21 mouse cellular contexts compared by ENCODE assay signal in the genomic region with DNA sequence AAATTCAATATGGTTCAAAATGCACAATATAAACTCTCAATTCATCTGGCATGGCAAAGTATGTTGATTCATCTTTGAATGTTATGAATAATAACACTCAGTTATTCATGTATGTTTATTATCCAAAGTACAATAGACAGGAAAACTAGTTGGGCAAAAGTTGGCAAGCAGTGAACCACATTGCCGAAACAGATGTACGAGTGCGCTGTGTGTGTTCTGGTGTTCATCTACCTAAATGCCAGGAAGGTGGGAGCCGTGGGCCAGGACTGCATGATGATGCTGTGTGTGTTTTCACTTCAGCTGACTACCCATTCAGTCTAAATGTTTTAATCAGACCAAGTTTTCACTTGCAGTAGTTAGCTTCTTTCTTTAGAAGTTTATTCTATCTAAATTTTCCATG.
DNase-seq lines count a peak whose midpoint lies in the region; ATAC-seq lines count a peak whose summit lies in the region.
"Had no signal": no experiment of that assay in that cellular context is flagged by ENCODE, and none has a peak within 500 bp of the region (broad histone marks: within the 10 kb centered on the region; RNA-seq: fewer than 3 reads in every experiment).

No protein-coding gene starts in this region.

- no peak overlapping the region for H3K9ac ChIP-seq in hindbrain, embryonic 14.5 days
- no peak overlapping the region for H3K9ac ChIP-seq in hindbrain, embryonic 13.5 days
- H3K9ac ChIP-seq in midbrain, embryonic 14.5 days (replicated peaks; ENCODE audit: low read length): no peak overlapping the region
- no peak overlapping the region for H3K9ac ChIP-seq in midbrain, embryonic 16.5 days (ENCODE audit: low read depth, low read length)
- H3K9ac ChIP-seq: embryonic facial prominence, embryonic 12.5 days; heart, embryonic 13.5 days; kidney, embryonic 15.5 days; liver, embryonic 12.5 days; liver, postnatal 0 days; neural tube, embryonic 15.5 days; stomach, embryonic 15.5 days had no signal

- no peak overlapping the region for H3K4me3 ChIP-seq in hindbrain, embryonic 14.5 days (replicated peaks; ENCODE audit: low read length)
- no peak overlapping the region for H3K4me3 ChIP-seq in hindbrain, embryonic 13.5 days
- H3K4me3 ChIP-seq in midbrain, embryonic 14.5 days (replicated peaks; ENCODE audit: low read depth, low read length): no peak overlapping the region
- H3K4me3 ChIP-seq in midbrain, embryonic 16.5 days (ENCODE audit: low read depth, low read length): no peak overlapping the region
- H3K4me3 ChIP-seq: embryonic facial prominence, embryonic 12.5 days; heart, embryonic 13.5 days; kidney, embryonic 15.5 days; layer of hippocampus, adult 2 months; liver, embryonic 12.5 days; neural tube, embryonic 15.5 days; stomach, embryonic 15.5 days had no signal

- peak overlapping the region; percentile 18; the same call in 1 of the 2 replicates for H3K4me2 ChIP-seq in hindbrain, embryonic 14.5 days (replicated peaks)
- no peak overlapping the region for H3K4me2 ChIP-seq in hindbrain, embryonic 13.5 days
- peak overlapping the region; percentile 36; the same call in 1 of the 2 replicates for H3K4me2 ChIP-seq in midbrain, embryonic 14.5 days (ENCODE audit: low read length)
- H3K4me2 ChIP-seq in midbrain, embryonic 16.5 days (ENCODE audit: low read length): no peak overlapping the region
- H3K4me2 ChIP-seq: embryonic facial prominence, embryonic 12.5 days; kidney, embryonic 15.5 days; liver, embryonic 12.5 days; stomach, embryonic 15.5 days had no signal

- DNase-seq in embryo, embryonic 10 days (ENCODE audit: low spot score): peak; percentile 7
- DNase-seq in embryo, embryonic 9.5 days (ENCODE audit: extremely low spot score): no peak
- no peak for DNase-seq in hindbrain, embryonic 14.5 days (ENCODE audit: low spot score)
- peak; percentile 23 for DNase-seq in midbrain, embryonic 14.5 days
- DNase-seq in retina, embryonic 14.5 days (ENCODE audit: low spot score): peak; percentile 50
- no peak for DNase-seq in ovary, adult 18-20 months (ENCODE audit: low spot score)
- DNase-seq: gastrocnemius, postnatal 10 days; kidney, adult 18-20 months; kidney, postnatal 25 days; liver, postnatal 0 days; thymus, postnatal 14 days had no signal

- H3K27me3 ChIP-seq in hindbrain, embryonic 14.5 days (ENCODE audit: control insufficient read depth, insufficient read depth, low read length): no peaks in the 10 kb centered on the region
- no peaks in the 10 kb centered on the region for H3K27me3 ChIP-seq in hindbrain, embryonic 13.5 days
- peaks cover 8% of the 10 kb centered on the region; the same call in 1 of the 2 replicates for H3K27me3 ChIP-seq in midbrain, embryonic 14.5 days (ENCODE audit: control insufficient read depth, insufficient read depth, low read length)
- no peaks in the 10 kb centered on the region for H3K27me3 ChIP-seq in midbrain, embryonic 16.5 days (ENCODE audit: control insufficient read depth, insufficient read depth, low read depth, low read length)
- H3K27me3 ChIP-seq: embryonic facial prominence, embryonic 12.5 days; heart, embryonic 13.5 days; kidney, embryonic 15.5 days; liver, embryonic 12.5 days; neural tube, embryonic 15.5 days; Patski; stomach, embryonic 15.5 days had no signal

- H3K9me3 ChIP-seq in hindbrain, embryonic 14.5 days (ENCODE audit: control insufficient read depth, low read length): no peaks in the 10 kb centered on the region
- H3K9me3 ChIP-seq in hindbrain, embryonic 13.5 days: no peaks in the 10 kb centered on the region
- no peaks in the 10 kb centered on the region for H3K9me3 ChIP-seq in midbrain, embryonic 14.5 days (ENCODE audit: control insufficient read depth, low read length)
- H3K9me3 ChIP-seq in midbrain, embryonic 16.5 days (replicated peaks; ENCODE audit: control insufficient read depth, low read length, poor library complexity, severe bottlenecking): no peaks in the 10 kb centered on the region
- H3K9me3 ChIP-seq: embryonic facial prominence, embryonic 12.5 days; heart, embryonic 13.5 days; kidney, embryonic 15.5 days; liver, embryonic 12.5 days; neural tube, embryonic 15.5 days; stomach, embryonic 15.5 days had no signal

- no peaks in the 10 kb centered on the region for H3K36me3 ChIP-seq in hindbrain, embryonic 14.5 days (replicated peaks; ENCODE audit: control insufficient read depth, insufficient read depth)
- no peaks in the 10 kb centered on the region for H3K36me3 ChIP-seq in hindbrain, embryonic 13.5 days
- H3K36me3 ChIP-seq in midbrain, embryonic 14.5 days (ENCODE audit: control insufficient read depth, insufficient read depth, low read length): no peaks in the 10 kb centered on the region
- no peaks in the 10 kb centered on the region for H3K36me3 ChIP-seq in midbrain, embryonic 16.5 days (ENCODE audit: control insufficient read depth, insufficient read depth, low read length)
- H3K36me3 ChIP-seq: embryonic facial prominence, embryonic 12.5 days; heart, embryonic 13.5 days; kidney, embryonic 15.5 days; neural tube, embryonic 15.5 days; stomach, embryonic 15.5 days had no signal

- H3K4me1 ChIP-seq in hindbrain, embryonic 14.5 days (replicated peaks; ENCODE audit: control insufficient read depth, insufficient read depth, low read length): peaks cover 15% of the 10 kb centered on the region
- peaks cover 12% of the 10 kb centered on the region for H3K4me1 ChIP-seq in hindbrain, embryonic 13.5 days (replicated peaks)
- H3K4me1 ChIP-seq in midbrain, embryonic 14.5 days (ENCODE audit: control insufficient read depth, insufficient read depth, low read length): peaks cover 15% of the 10 kb centered on the region
- peaks cover 13% of the 10 kb centered on the region for H3K4me1 ChIP-seq in midbrain, embryonic 16.5 days (ENCODE audit: control insufficient read depth, insufficient read depth, low read length)
- H3K4me1 ChIP-seq: kidney, embryonic 15.5 days; liver, embryonic 12.5 days; stomach, embryonic 15.5 days had no signal

- H3K27ac ChIP-seq in hindbrain, embryonic 14.5 days: no peak overlapping the region
- no peak overlapping the region for H3K27ac ChIP-seq in hindbrain, embryonic 13.5 days
- H3K27ac ChIP-seq in midbrain, embryonic 14.5 days (replicated peaks; ENCODE audit: low read depth, low read length): peak overlapping the region; percentile 75
- no peak overlapping the region for H3K27ac ChIP-seq in midbrain, embryonic 16.5 days (ENCODE audit: low read length)
- H3K27ac ChIP-seq: kidney, embryonic 15.5 days; liver, embryonic 12.5 days; stomach, embryonic 15.5 days had no signal

- WGBS in hindbrain, embryonic 14.5 days: 62% methylated on average over 4 of the region's 4 CpGs
- WGBS in hindbrain, embryonic 13.5 days: 72% methylated on average over 4 of the region's 4 CpGs
- 42% methylated on average over 4 of the region's 4 CpGs for WGBS in midbrain, embryonic 14.5 days
- 45% methylated on average over 4 of the region's 4 CpGs for WGBS in midbrain, embryonic 16.5 days

- ATAC-seq in hindbrain, embryonic 14.5 days (ENCODE audit: low FRiP score): no peak
- ATAC-seq in hindbrain, embryonic 13.5 days (ENCODE audit: low FRiP score): no peak
- ATAC-seq in midbrain, embryonic 14.5 days (ENCODE audit: low FRiP score, low TSS enrichment): no peak
- no peak for ATAC-seq in midbrain, embryonic 16.5 days
- ATAC-seq: liver, embryonic 12.5 days; liver, postnatal 0 days; Patski had no signal

Comparison
In these comparisons a context has a peak if more than half of its experiments do, and no peak if none do; other contexts are left out.
1. DNase-seq: peak in embryo, embryonic 10 days (single experiment), midbrain, embryonic 14.5 days (single experiment) and retina, embryonic 14.5 days (single experiment); none in embryo, embryonic 9.5 days (single experiment), hindbrain, embryonic 14.5 days (single experiment) and ovary, adult 18-20 months (single experiment).
2. H3K4me2 ChIP-seq: peak in hindbrain, embryonic 14.5 days (single experiment) and midbrain, embryonic 14.5 days (single experiment); none in hindbrain, embryonic 13.5 days (single experiment) and midbrain, embryonic 16.5 days (single experiment).